Mouse (Mus musculus) testis, adult 2 months (tissue): ENCODE measurements at regions not wholly inside any gene's neighbourhood (a gene's known extent, or its start where the extent isn't known, plus 50 kb on each side); places are given as distances from the start of the nearest gene placed in this dataset.

Experiments
- H3K27ac ChIP-seq: fragments of 200-500 bp; 2 replicates; pipeline ENCODE4 v1.5.1; 2012; ENCODE audit warnings: low read depth, low read length; ENCODE audit not compliant: control insufficient read depth, insufficient read depth
- H3K27me3 ChIP-seq: fragments of 200-500 bp; 2 replicates; pipeline ENCODE4 v1.6.1; 2012; ENCODE audit warnings: mild to moderate bottlenecking, low read length, moderate library complexity; ENCODE audit not compliant: control insufficient read depth, insufficient read depth
- H3K36me3 ChIP-seq: fragments of 200-500 bp; 2 replicates; pipeline ENCODE4 v1.6.1; 2012; ENCODE audit warnings: mild to moderate bottlenecking, low read length; ENCODE audit not compliant: control insufficient read depth, insufficient read depth
- H3K4me1 ChIP-seq: fragments of 200-500 bp; 2 replicates; pipeline ENCODE4 v1.6.1; 2012; ENCODE audit warnings: low read length; ENCODE audit not compliant: control insufficient read depth, insufficient read depth
- H3K4me3 ChIP-seq: fragments of 200-500 bp; 2 replicates; pipeline ENCODE4 v1.5.1; 2012; ENCODE audit warnings: low read depth, mild to moderate bottlenecking, low read length, moderate library complexity, mixed read lengths; ENCODE audit not compliant: control insufficient read depth
- CTCF ChIP-seq: fragments of 200-500 bp; IDR thresholded peaks from 2 replicates; pipeline ENCODE4 v1.5.1; 2012; ENCODE audit warnings: low read depth, mild to moderate bottlenecking, inconsistent platforms, low read length, moderate library complexity; ENCODE audit not compliant: control insufficient read depth, insufficient read depth, insufficient replicate concordance
- POLR2A ChIP-seq: fragments of 200-500 bp; IDR thresholded peaks from 2 replicates; pipeline ENCODE4 v1.6.1; 2012; ENCODE audit warnings: low read depth, mild to moderate bottlenecking, inconsistent platforms, low read length, moderate library complexity; ENCODE audit not compliant: control insufficient read depth

- H3K27me3 ChIP-seq: no peaks in the 10 kb centered on the region
- TF ChIP-seq POLR2A (no peak), CTCF (no peak)
- no peaks in the 10 kb centered on the region for H3K36me3 ChIP-seq
- H3K27ac ChIP-seq: no peak overlapping the region
- H3K4me3 ChIP-seq: no peak overlapping the region
- H3K4me1 ChIP-seq: no peaks in the 10 kb centered on the region
These were observed 258.5 kb upstream of the Pitx2 start for GRCm38 (mm10) chr3:128941156-128941555.

- H3K4me3 ChIP-seq: no peak overlapping the region
- H3K4me1 ChIP-seq: no peaks in the 10 kb centered on the region
- H3K27ac ChIP-seq: no peak overlapping the region
- H3K27me3 ChIP-seq: no peaks in the 10 kb centered on the region
- no peak for TF ChIP-seq CTCF
- no peak for TF ChIP-seq POLR2A
- H3K36me3 ChIP-seq: no peaks in the 10 kb centered on the region
These were observed 255.0 kb upstream of the Pitx2 start for GRCm38 (mm10) chr3:128944631-128945030.

GRCm38 (mm10) chr3:128954886-128955285 lies 244.8 kb upstream of the Pitx2 start:
- TF ChIP-seq CTCF (no peak), POLR2A (no peak)

GRCm38 (mm10) chr3:128976752-128977151 lies 222.9 kb upstream of the Pitx2 start:
- Histone ChIP-seq H3K27ac (no peak overlapping the region), H3K4me3 (no peak overlapping the region), H3K36me3 (no peaks in the 10 kb centered on the region), H3K4me1 (no peaks in the 10 kb centered on the region), H3K27me3 (no peaks in the 10 kb centered on the region)
- TF ChIP-seq CTCF (no peak), POLR2A (no peak)

More at GRCm38 (mm10) chr3:128954886-128955285, 244.8 kb upstream of the Pitx2 start:
- H3K4me1 ChIP-seq: 0 out of 2 replicates have a peak, but pooled peaks cover 2% of the 10 kb centered on the region
- no peak overlapping the region for H3K4me3 ChIP-seq
- no peak overlapping the region for H3K27ac ChIP-seq
- H3K27me3 ChIP-seq: no peaks in the 10 kb centered on the region
- H3K36me3 ChIP-seq: no peaks in the 10 kb centered on the region

- Histone ChIP-seq H3K4me1 (peaks cover 6% of the 10 kb centered on the region), H3K4me3 (peak overlapping the region; percentile 38), H3K36me3 (no peaks in the 10 kb centered on the region), H3K27ac (peak overlapping the region; percentile 7; the same call in 1 of the 2 replicates), H3K27me3 (no peaks in the 10 kb centered on the region)
- no peak for TF ChIP-seq CTCF
- TF ChIP-seq POLR2A: no peak
These were observed 209.3 kb upstream of the Pitx2 start for GRCm38 (mm10) chr3:128990183-128990912.

- H3K4me1 ChIP-seq: no peaks in the 10 kb centered on the region
- H3K4me3 ChIP-seq: no peak overlapping the region
- H3K27ac ChIP-seq: no peak overlapping the region
- H3K27me3 ChIP-seq: no peaks in the 10 kb centered on the region
- no peak for TF ChIP-seq CTCF
- no peak for TF ChIP-seq POLR2A
- no peaks in the 10 kb centered on the region for H3K36me3 ChIP-seq
These were observed 196.8 kb upstream of the Pitx2 start for GRCm38 (mm10) chr3:129002866-129003265.

- Histone ChIP-seq H3K27ac (no peak overlapping the region), H3K4me3 (no peak overlapping the region), H3K4me1 (no peaks in the 10 kb centered on the region), H3K36me3 (no peaks in the 10 kb centered on the region), H3K27me3 (no peaks in the 10 kb centered on the region)
- TF ChIP-seq CTCF (no peak), POLR2A (no peak)
These were observed 195.6 kb upstream of the Pitx2 start for GRCm38 (mm10) chr3:129004085-129004484.
